Mouse (Mus musculus) midbrain, embryonic 13.5 days (tissue): ENCODE results near the gene Dyrk1a. TPM values are rescaled to one million over a fixed set of nuclear protein-coding genes. Genes with fewer than 3 reads are reported as not detected.

ENCODE experiments used
- ATAC-seq: fragments of 200-750 bp; cut with Nextera tagmentation; 2 replicates; pipeline ENCODE4 v1.8.0; 2017; ENCODE audit warnings: mild to moderate bottlenecking, moderate TSS enrichment, moderate library complexity
- H3K27ac ChIP-seq: fragments of 300-500 bp; sonication (generic); 2 replicates; pipeline ENCODE4 v1.5.1; 2015; ENCODE audit warnings: inconsistent platforms, mild to moderate bottlenecking, moderate library complexity
- H3K27me3 ChIP-seq: fragments of 300-500 bp; sonication (generic); 2 replicates; pipeline ENCODE4 v1.6.1; 2015; ENCODE audit warnings: mild to moderate bottlenecking, inconsistent platforms
- H3K36me3 ChIP-seq: fragments of 300-500 bp; sonication (generic); 2 replicates; pipeline ENCODE4 v1.6.1; 2015; ENCODE audit warnings: mild to moderate bottlenecking, inconsistent platforms
- H3K4me1 ChIP-seq: fragments of 300-500 bp; sonication (generic); replicated peaks from 2 replicates; pipeline ENCODE4 v1.6.1; 2015; ENCODE audit warnings: inconsistent platforms
- H3K4me2 ChIP-seq: fragments of 300-500 bp; sonication (generic); replicated peaks from 2 replicates; pipeline ENCODE4 v1.6.1; 2015; ENCODE audit warnings: moderate library complexity, mild to moderate bottlenecking, inconsistent platforms
- H3K4me3 ChIP-seq: fragments of 300-500 bp; sonication (generic); replicated peaks from 2 replicates; pipeline ENCODE4 v1.5.1; 2015; ENCODE audit warnings: mild to moderate bottlenecking, inconsistent platforms
- H3K9ac ChIP-seq: fragments of 300-500 bp; sonication (generic); replicated peaks from 2 replicates; pipeline ENCODE4 v1.6.1; 2015; ENCODE audit warnings: mild to moderate bottlenecking, inconsistent platforms
- H3K9me3 ChIP-seq: fragments of 300-500 bp; sonication (generic); 2 replicates; pipeline ENCODE4 v1.6.1; 2016; ENCODE audit warnings: mild to moderate bottlenecking, inconsistent platforms
- WGBS: fragments of 180-500 bp; shearing (Covaris S2); methylation state at CpG from one replicate; pipeline ENCODE4 v1.1.7; 2015; 5-methylcytosine and 5-hydroxymethylcytosine counted together
- polyA plus RNA-seq: library from polyadenylated mRNA; unstranded; fragments of >200 nt; fragmentation: Nextera tagmentation; extraction: Ambion mirVana; gene quantifications from 2 replicates; pipeline ENCODE4 v1.2.1, GENCODE M21; 2015

The Dyrk1a gene
- polyA plus RNA-seq, 1 experiment from 2014 or later = 11.7 TPM

DNA sequence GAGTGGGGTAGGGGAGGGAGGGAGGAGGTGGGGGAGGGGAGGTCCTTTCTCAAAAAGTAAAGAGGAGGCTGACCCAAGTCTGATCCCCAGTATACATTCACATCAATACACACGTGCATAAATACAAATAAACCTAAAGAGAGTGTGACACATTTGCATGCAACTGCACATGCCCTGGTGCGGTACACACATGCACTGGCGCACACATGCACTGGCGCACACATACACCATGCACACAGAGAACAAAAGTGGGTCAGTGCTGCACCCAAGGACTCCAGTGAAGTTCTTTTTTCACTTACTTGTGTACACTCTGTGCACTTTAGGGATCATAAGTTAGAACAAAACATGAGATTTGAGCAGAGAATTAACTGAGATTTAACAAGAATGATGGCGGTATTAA is 31.3 kb downstream of the Dyrk1a start:
- WGBS = 73% methylated on average over 5 of the region's 5 CpGs
- Histone ChIP-seq H3K4me2 (no peak overlapping the region), H3K9me3 (no peaks in the 10 kb centered on the region), H3K9ac (no peak overlapping the region), H3K36me3 (no peaks in the 10 kb centered on the region), H3K4me3 (no peak overlapping the region), H3K27ac (0 out of 2 replicates have a peak overlapping the region, but pooled peaks have one; percentile 30), H3K4me1 (peaks cover 68% of the 10 kb centered on the region), H3K27me3 (no peaks in the 10 kb centered on the region)
- ATAC-seq = peak; percentile 57

DNA sequence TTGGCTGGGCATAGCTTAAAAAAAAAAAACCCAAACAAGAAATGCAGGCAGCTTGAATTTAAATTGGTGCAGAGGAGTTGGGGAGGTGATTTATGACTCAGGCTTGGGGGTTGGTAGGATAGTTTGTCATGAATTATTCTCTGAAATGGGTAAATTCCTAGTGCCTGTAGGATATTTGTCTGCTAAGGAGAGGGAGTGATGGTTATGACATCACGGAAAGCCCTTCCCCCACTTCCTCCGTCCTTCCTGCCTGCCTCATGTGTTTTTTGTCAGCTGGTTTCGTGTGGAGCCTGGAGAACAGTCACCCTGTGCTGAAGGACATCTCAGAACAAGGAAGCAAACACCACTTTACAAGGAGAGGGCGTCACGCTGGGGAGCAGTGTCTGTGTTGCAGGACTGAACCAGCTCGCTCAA is 31.7 kb downstream of the Dyrk1a start:
- H3K4me1 ChIP-seq = peaks cover 68% of the 10 kb centered on the region
- 46% methylated on average over 6 of the region's 6 CpGs for WGBS
- no peak for ATAC-seq
- no peak overlapping the region for H3K4me3 ChIP-seq
- no peak overlapping the region for H3K9ac ChIP-seq
- peak overlapping the region; percentile 53; the same call in 1 of the 2 replicates for H3K27ac ChIP-seq
- H3K36me3 ChIP-seq = no peaks in the 10 kb centered on the region
- H3K27me3 ChIP-seq = no peaks in the 10 kb centered on the region
- H3K4me2 ChIP-seq = no peak overlapping the region
- no peaks in the 10 kb centered on the region for H3K9me3 ChIP-seq

DNA sequence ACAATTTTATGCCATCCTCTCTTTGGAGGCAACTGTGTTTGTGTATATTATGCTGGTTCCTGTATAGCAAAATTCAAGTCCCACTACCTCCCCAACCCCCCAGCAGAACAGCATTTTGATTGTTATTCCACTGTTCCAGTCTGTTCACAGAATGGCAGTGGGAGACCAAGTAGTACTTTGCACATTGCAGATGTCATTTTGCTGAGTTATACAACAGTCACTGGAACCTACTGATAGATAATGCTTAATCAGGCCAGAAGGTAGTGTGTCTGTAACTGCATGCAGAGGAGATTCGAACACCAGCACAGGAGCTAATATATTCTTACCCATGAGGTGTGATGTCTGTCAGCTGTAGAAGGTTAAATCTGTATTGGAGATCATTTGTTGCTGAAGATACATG is 32.4 kb downstream of the Dyrk1a start:
- Histone ChIP-seq H3K27me3 (no peaks in the 10 kb centered on the region), H3K4me3 (no peak overlapping the region), H3K36me3 (no peaks in the 10 kb centered on the region), H3K4me1 (peaks cover 65% of the 10 kb centered on the region), H3K4me2 (no peak overlapping the region), H3K27ac (no peak overlapping the region), H3K9ac (no peak overlapping the region), H3K9me3 (no peaks in the 10 kb centered on the region)
- 90% methylated on average over 1 of the region's 1 CpGs for WGBS
- no peak for ATAC-seq

DNA sequence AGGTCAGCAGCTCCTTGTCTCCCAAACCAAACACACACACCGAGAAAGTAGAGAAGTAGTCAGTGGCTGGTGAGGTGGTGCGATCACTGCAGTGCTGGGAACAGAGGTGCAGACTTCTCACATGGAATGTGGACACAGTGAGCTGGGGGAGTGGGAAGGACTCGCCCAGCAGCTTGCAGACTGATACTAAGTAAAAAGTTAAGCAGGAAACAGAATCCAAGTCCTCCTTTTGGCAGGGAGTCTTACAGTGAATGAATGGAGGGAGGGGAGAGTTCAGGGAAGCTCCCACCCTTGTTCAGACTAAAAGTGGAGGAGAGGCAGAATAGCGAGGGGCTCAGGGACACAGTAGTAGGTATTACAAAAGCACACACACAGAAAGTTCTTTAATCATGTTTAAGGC is 32.9 kb downstream of the Dyrk1a start:
- Histone ChIP-seq H3K4me3 (no peak overlapping the region), H3K9me3 (no peaks in the 10 kb centered on the region), H3K9ac (no peak overlapping the region), H3K4me2 (no peak overlapping the region), H3K36me3 (no peaks in the 10 kb centered on the region), H3K27me3 (no peaks in the 10 kb centered on the region), H3K4me1 (peaks cover 63% of the 10 kb centered on the region), H3K27ac (no peak overlapping the region)
- no peak for ATAC-seq
- WGBS = 49% methylated on average over 4 of the region's 4 CpGs

DNA sequence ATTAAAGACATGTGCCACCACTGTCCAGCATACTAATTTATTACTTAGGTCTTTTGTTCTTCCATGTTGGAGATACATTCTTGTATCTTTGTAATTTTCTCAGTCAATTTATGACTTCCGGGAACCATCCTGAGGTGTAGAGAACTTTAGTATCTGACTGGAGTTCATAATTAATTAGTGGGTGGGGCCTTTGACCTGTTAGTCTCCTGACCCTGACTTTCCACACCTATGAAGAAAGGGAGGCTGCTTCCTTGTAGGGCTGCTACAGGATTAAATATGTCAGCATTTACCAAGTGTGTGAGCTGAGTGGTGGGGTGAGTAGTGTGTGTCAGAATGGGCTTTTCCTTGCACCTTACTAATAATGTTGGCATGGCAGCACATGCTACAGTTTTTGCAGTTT is 36.4 kb downstream of the Dyrk1a start:
- no peaks in the 10 kb centered on the region for H3K9me3 ChIP-seq
- no peak for ATAC-seq
- H3K27me3 ChIP-seq = no peaks in the 10 kb centered on the region
- no peak overlapping the region for H3K4me3 ChIP-seq
- no peaks in the 10 kb centered on the region for H3K36me3 ChIP-seq
- peaks cover 33% of the 10 kb centered on the region for H3K4me1 ChIP-seq
- no peak overlapping the region for H3K4me2 ChIP-seq
- 86% methylated on average over 1 of the region's 1 CpGs for WGBS
- H3K27ac ChIP-seq = no peak overlapping the region
- no peak overlapping the region for H3K9ac ChIP-seq

DNA sequence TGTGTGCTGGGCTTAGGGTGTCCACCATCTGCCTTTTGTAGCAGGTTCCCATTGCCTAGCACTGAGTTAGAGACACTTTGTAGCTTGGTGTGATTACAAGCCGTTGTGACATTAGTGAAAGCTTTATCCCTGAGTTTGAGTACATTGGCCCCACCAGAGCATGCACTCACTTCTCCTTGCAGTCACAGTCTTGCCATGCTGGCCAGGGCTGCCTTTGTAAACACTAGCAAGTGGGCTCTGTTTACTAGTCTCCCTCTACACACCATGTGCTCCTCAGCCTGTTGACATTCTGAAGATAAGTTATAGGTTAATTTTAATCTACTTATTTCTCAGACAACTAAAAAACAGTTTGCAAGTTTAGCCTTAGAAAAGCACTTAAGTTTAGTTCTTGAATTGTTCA is 37.7 kb downstream of the Dyrk1a start:
- H3K27me3 ChIP-seq = no peaks in the 10 kb centered on the region
- 78% methylated on average over 1 of the region's 1 CpGs for WGBS

DNA sequence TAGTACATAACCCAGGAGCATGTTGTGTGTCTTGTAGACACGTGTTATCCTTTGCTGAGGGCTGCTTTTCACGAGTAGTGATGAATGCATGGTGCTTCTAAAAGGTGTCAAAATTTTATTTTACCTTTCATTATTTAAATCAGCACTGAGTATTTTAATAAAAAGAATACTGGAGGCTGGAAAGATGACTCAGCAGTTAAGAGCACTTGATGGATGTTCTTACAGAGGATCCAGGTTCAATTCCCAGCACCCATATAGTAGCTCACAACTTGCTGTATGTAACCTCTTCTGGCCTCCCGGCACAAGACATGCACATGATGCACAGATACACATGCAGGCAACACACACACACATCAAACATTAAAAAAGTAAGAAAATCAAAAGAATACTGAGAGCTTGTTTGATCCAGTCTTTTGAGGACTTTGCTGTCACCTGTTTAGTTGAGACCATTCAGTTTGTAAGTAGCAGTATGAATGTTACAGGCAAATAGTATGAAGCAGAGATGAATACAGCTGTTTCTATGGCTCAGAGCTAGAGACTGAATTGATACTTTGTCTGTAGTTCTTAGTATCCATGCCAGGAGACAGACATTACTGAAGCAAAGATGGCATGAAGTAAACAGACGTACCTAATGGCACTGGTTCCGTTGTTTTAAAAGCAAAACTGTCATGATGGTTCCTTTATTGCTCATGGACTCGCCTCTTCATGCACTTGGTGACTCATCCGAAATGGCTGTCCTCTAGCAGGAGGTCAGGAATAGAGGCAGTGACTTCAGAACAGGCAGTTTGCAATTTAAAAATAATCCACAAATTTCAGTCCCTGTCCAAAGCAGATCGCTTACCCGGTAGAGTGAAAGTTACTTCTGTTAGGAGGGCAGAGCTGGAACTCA is 39.1 kb downstream of the Dyrk1a start:
- H3K9me3 ChIP-seq = no peaks in the 10 kb centered on the region
- H3K27ac ChIP-seq = no peak overlapping the region
- ATAC-seq = no peak
- no peak overlapping the region for H3K4me2 ChIP-seq
- no peaks in the 10 kb centered on the region for H3K36me3 ChIP-seq
- 94% methylated on average over 9 of the region's 9 CpGs for WGBS
- no peaks in the 10 kb centered on the region for H3K27me3 ChIP-seq
- H3K9ac ChIP-seq = no peak overlapping the region
- H3K4me1 ChIP-seq = 0 out of 2 replicates have a peak, but pooled peaks cover 12% of the 10 kb centered on the region
- no peak overlapping the region for H3K4me3 ChIP-seq

More for the DNA sequence above, 37.7 kb downstream of the Dyrk1a start:
- no peak overlapping the region for H3K4me2 ChIP-seq
- H3K36me3 ChIP-seq = no peaks in the 10 kb centered on the region
- ATAC-seq = no peak
- H3K27ac ChIP-seq = no peak overlapping the region
- no peaks in the 10 kb centered on the region for H3K9me3 ChIP-seq
- H3K4me3 ChIP-seq = no peak overlapping the region
- peaks cover 21% of the 10 kb centered on the region for H3K4me1 ChIP-seq
- H3K9ac ChIP-seq = no peak overlapping the region

DNA sequence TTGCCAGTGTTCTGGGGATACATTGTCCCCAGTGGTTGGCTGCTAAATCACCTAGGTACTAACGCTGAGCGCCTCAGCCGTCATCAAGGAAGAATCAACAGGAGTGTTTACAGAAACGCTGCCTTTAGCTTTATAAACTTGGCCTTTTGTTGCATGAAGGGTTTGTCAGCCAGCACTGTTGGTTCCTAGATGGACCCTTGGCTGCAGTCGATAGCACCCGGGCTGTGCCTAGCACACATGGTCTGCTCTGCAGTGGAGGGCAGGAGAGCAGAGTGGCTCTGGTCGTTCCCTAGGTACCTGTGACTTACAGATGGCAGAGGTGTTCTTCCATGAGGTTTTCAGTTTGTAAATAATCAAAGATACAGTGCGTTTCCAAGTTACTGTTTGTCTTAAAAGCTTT is 42.8 kb downstream of the Dyrk1a start:
- Histone ChIP-seq H3K27ac (no peak overlapping the region), H3K4me3 (no peak overlapping the region), H3K36me3 (0 out of 2 replicates have a peak, but pooled peaks cover 4% of the 10 kb centered on the region), H3K4me1 (peaks cover 5% of the 10 kb centered on the region; the same call in 1 of the 2 replicates), H3K9ac (no peak overlapping the region), H3K4me2 (no peak overlapping the region), H3K9me3 (no peaks in the 10 kb centered on the region), H3K27me3 (no peaks in the 10 kb centered on the region)
- ATAC-seq = no peak
- 87% methylated on average over 8 of the region's 8 CpGs for WGBS

DNA sequence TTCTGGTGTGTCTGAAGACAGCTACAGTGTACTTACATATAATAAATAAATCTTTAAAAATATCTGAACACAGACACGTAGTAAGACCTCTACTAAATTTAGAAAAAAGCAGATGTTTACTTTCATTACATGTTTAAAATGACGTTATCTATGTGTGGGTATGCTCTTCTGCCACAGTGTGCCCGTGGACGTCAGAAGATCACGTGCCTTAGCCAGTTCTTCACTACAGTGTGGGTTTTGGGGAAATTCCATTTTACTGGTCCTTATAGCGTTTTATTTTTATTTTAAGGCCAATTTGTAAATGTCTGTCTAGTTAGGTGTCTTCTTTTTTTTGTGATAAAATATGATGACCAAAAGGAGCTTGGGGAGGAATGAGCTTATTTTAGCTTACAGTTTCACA is 47.4 kb downstream of the Dyrk1a start:
- Histone ChIP-seq H3K4me3 (no peak overlapping the region), H3K9me3 (no peaks in the 10 kb centered on the region), H3K27ac (no peak overlapping the region), H3K4me1 (peaks cover 3% of the 10 kb centered on the region; the same call in 1 of the 2 replicates), H3K27me3 (no peaks in the 10 kb centered on the region), H3K4me2 (no peak overlapping the region), H3K36me3 (peaks cover 8% of the 10 kb centered on the region), H3K9ac (no peak overlapping the region)
- 95% methylated on average over 6 of the region's 6 CpGs for WGBS
- no peak for ATAC-seq

DNA sequence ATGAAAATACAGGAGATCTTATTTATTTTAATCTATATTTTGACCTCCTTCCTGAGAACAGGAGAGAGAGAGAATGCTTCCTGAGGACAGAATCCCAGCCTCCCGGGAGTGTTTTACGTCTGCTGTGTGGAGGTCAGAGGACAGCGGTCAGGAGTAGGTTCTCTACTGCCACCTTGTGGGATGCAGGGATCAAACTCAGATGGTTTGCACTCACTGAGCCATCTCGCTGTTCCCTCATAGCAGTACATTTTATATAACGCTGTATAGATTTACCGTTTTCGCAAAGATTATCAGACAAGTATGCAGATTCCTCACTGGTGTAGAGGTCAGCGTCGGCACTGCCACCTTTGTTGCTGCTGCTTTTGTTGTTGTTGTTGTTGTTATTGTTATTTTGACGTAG is 48.7 kb downstream of the Dyrk1a start:
- peak; percentile 76 for ATAC-seq
- Histone ChIP-seq H3K27ac (no peak overlapping the region), H3K9me3 (no peaks in the 10 kb centered on the region), H3K27me3 (no peaks in the 10 kb centered on the region), H3K4me2 (no peak overlapping the region), H3K36me3 (peaks cover 8% of the 10 kb centered on the region), H3K9ac (no peak overlapping the region), H3K4me3 (no peak overlapping the region), H3K4me1 (peaks cover 3% of the 10 kb centered on the region)
- 59% methylated on average over 10 of the region's 10 CpGs for WGBS

DNA sequence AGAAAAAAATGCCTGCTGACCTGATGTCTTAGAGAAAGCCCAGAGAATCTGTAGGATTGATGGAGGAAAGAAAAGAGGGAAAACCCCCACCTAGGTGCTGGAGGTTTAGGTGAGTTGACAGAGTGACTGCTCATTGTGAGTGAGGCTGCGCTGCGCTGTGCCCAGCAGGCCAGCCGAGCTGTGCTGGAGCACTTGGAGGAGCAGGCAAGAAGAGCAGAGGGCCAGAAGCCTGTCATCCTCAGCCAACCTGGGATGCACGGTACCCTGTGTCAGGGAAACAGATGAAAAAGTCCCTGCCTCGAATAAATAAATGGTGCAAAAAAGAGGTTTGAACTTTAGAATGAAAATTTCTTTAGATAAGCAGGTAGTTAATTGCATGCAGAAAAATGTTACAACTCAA is 49.5 kb downstream of the Dyrk1a start:
- Histone ChIP-seq H3K36me3 (peaks cover 8% of the 10 kb centered on the region), H3K9ac (no peak overlapping the region), H3K27ac (no peak overlapping the region), H3K9me3 (no peaks in the 10 kb centered on the region), H3K4me1 (peaks cover 3% of the 10 kb centered on the region), H3K4me2 (no peak overlapping the region), H3K27me3 (no peaks in the 10 kb centered on the region), H3K4me3 (no peak overlapping the region)
- no peak for ATAC-seq
- 91% methylated on average over 5 of the region's 5 CpGs for WGBS

DNA sequence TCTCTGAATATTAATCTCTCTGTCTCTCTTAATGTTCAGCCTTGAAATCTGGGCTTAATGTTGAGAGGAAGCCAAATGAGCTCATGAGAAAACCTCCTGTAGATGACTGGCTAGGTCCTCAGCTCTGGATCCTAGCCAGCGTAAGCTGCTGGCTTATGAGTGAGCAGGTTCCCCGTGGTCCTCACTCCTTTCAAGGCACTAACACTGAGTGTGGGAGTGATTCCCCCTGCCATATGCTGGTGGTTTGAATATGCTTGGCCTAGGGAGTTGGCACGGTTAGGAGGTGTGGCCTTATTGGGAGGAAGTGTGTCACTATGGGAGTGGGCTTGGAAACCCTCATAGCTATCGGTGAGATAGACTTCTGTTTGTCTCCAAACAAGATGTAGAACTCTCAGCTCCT is 55.1 kb downstream of the Dyrk1a start:
- no peak for ATAC-seq
- no peak overlapping the region for H3K4me2 ChIP-seq
- H3K9me3 ChIP-seq = no peaks in the 10 kb centered on the region
- no peak overlapping the region for H3K9ac ChIP-seq
- no peaks in the 10 kb centered on the region for H3K27me3 ChIP-seq
- peaks cover 2% of the 10 kb centered on the region for H3K36me3 ChIP-seq
- no peak overlapping the region for H3K27ac ChIP-seq
- 87% methylated on average over 4 of the region's 4 CpGs for WGBS
- H3K4me1 ChIP-seq = peaks cover 22% of the 10 kb centered on the region
- H3K4me3 ChIP-seq = no peak overlapping the region
